11 mouse cellular contexts compared by ENCODE assay signal in the genomic region with DNA sequence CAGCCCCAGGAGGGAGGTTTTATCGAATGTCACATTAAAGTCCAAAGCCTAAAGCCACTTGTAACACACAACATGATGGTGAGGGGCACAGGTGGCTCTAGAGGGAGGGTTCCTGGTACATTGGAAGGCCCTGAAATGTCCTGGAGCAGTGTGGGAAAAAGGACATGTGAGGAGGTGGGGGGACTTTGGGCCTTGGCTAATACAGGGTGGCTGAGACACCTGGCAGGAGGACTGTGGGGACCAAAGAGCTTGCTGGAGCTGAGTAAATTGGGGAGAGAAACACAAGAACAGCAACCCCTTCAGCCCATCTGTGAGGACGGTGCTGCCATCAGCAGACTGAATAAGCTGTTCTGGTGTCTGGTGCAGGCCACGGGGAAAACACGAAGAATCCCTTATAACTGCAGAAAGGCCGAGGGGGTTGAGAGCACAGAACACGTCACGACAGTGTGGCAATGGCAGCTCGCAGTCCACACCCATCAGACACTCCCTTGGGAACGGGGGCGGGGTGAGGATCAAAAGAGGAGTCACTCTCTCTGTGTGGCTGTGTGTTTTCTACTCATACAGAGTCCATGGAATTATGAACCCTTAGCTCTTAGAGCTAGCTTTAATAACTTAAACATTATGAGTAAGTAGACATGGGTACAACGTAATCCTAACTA.
"Had no signal": no experiment of that assay in that cellular context is flagged by ENCODE, and none has a peak within 500 bp of the region (broad histone marks: within the 10 kb centered on the region; RNA-seq: fewer than 3 reads in every experiment).

No protein-coding gene starts in this region.

- H3K27me3 ChIP-seq: kidney, embryonic 15.5 days; limb, embryonic 15.5 days; midbrain, embryonic 12.5 days had no signal

- DNase-seq: kidney, postnatal 14 days; layer of hippocampus, postnatal 36 days; lung, embryonic 14.5 days; lung, postnatal 10 days; lung, postnatal 4 days; right cerebral cortex, postnatal 14 days; thymus, postnatal 4 days had no signal

- H3K9me3 ChIP-seq: kidney, embryonic 15.5 days; limb, embryonic 15.5 days; liver, embryonic 15.5 days; midbrain, embryonic 12.5 days had no signal

- H3K36me3 ChIP-seq: limb, embryonic 15.5 days; liver, embryonic 15.5 days had no signal

- H3K9ac ChIP-seq: kidney, embryonic 15.5 days; limb, embryonic 15.5 days; liver, embryonic 15.5 days; lung, embryonic 14.5 days; midbrain, embryonic 12.5 days had no signal

- H3K4me3 ChIP-seq: kidney, embryonic 15.5 days; limb, embryonic 15.5 days; liver, embryonic 15.5 days; midbrain, embryonic 12.5 days had no signal

- H3K27ac ChIP-seq: kidney, embryonic 15.5 days; limb, embryonic 15.5 days; liver, embryonic 15.5 days; midbrain, embryonic 12.5 days had no signal

- H3K4me2 ChIP-seq: kidney, embryonic 15.5 days; limb, embryonic 15.5 days; liver, embryonic 15.5 days; lung, embryonic 14.5 days; midbrain, embryonic 12.5 days had no signal
